Mouse (Mus musculus) T-helper 1 cell (primary cell): ENCODE measurements at regions not wholly inside any gene's neighbourhood (a gene's known extent, or its start where the extent isn't known, plus 50 kb on each side); places are given as distances from the start of the nearest gene placed in this dataset.

ENCODE experiments used
- in situ Hi-C: fragments of 300-600 bp; cut with MboI, MseI; formaldehyde crosslinking; loops from one replicate; pipeline ENCODE4 v1.15.1; 2025; ENCODE audit warnings: high pct_unique_total_duplicates

DNA sequence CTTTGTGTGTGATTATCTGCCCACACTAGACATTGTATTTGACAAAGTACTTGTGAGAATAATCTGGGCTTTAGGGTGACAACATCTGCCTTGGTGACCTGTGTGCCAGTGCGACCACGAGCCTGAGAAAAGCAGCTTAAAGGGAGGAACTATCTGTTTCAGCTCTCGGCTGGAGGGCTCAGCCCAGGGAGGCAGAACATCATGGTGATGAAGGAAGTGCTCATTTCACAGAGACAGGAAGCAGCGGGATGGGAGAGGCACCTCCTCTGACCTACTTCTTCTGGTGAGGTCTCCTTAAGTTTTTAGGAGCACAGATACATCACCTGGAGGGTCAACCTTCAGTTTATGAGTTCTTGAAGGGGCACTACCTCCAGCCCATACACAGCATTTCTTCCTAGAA is 89.8 kb downstream of the Kif26a start:
- in situ Hi-C loops = no loop called here

DNA sequence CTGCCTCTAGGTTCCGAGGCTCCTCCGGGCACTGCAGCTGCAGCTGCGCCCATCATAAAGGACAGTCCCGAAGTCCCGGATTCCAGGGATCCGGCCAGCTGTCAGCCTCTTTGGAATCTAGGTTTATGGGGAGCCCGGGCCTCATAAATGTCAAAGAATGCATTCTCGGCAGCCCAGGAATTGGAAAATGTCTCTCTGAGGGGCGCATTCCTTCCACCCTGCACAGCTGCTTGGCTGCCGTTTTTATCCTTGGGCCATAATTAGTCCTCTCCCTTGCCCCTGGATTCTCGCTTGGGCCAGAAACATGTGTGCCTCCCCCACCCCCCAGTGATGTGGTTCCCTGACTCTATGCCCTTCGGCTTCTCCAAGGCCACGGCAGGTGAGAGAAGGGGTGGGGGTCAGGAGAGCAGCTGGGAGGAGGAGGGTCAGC is 91.1 kb downstream of the Kif26a start:
- in situ Hi-C loops = no loop called here

DNA sequence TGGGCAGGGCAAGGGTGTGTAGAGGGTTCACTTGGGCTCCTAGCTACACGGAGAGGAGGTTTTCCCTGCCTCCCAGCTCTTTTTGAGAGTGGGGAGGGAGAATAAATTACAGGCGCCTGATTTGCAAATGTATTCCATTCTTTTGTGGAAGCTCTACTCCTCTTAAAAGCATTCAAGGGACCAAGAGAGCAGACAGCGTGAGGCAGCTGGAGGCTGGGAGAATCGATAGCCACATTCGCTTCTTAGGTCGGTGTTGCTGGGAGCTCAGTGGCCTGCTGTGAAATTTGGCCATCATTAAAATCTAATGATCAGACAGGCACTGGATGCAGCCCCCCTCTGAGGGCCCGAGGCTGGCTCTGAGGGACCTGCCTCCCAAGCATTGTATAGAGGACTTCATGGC is 92.8 kb downstream of the Kif26a start:
- in situ Hi-C loops = no loop called here

DNA sequence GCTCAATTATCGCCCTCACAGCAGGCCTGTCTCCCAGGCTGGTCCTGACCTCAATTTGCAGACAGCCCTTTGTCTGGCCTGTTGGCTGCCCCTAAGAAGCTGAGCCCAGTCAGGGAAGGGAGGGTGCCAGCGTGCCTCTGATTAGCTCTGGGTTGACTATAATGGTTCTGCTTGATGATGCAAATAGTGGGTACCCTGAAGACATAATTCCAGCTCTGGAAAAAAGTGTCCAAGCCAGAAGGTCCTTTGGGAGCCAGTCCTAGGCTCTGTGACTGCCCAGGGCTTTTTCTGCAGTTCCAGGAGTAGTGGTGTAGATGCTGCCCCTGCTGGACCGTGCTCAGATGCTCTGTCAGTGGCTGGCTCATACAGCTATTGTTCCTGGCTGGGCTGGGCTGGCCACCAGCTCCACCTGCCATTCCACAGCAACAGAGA is 95.7 kb downstream of the Kif26a start:
- in situ Hi-C loops = no loop called here

DNA sequence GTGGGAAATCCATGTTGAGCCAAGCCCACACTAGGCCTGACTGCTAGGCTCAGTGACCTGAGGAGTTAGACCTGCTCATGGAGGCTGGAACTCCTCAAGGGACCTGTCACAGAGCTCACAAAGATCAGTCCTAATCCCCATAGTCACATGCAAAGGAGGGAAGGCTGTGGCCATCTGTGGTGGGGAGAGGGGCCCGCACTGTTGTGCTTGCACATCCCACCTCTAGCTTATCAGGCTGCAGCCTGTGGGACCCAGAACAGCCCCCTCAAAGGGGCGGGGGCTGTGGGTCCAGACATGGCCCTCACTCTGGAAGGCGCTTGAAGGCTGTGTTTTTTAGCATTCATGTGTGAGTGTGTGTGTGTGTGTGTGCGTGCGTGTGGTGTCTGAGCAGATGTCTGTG is 97.2 kb downstream of the Kif26a start:
- in situ Hi-C loops = no loop called here

DNA sequence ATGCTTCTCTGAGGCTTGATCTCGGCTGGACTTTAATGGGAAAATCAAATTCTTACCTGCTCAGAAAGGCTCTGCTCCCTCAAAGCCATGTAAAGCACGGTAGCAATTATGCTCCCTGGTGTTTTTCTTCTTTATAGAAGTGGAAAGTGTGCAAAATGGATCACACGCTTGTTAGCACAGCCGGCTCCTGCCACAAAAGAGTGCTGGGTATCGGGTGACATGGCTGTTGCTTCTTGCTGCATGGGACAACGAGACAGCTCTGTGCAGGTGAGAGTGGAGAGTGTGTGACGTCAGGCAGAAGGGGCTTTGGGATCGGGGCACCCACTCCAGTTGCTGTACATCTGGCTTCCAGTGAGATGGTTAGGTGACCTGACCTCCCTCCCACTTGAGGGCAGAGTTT is 104.9 kb downstream of the Kif26a start:
- in situ Hi-C loops = no loop called here

DNA sequence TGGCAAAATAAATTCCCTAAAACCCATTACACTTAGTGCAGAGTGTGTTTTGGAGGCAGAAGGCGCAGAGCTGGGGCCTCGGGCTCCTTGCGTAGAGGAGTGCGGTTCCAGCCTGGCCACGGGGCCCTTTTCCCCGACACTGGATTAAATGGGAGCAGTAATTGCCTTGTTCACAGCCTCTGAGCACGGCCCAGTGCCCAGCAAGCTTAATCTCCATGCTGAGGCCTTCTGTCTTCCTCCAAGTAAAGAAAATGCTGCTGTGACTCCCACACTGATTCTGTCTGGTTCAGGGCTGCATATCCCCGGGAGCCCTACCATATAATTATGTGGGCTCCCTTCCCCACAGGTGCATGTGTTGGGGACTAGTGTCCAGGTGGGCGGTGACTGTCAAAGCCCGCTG is 107.5 kb downstream of the Kif26a start:
- in situ Hi-C loops = no loop called here

DNA sequence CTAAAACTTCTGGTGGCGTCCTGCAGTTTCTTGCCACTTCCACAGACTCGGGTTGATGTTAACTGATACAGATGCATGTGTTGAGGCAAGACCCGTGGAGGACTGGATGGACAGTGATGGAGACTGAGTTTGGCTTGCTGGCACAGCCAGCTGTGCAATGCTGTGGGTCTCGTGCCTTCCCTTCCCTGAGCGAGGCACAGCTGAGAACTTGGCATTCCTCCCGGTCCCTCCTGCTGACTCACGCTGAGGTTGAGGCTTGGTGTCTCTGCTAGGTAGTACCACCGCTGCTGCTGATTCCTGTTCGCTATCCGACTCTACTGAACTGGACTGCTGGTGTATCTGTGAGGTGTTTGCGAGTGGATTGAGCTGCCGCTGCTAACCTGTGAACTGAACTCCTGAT is 109.2 kb downstream of the Kif26a start:
- in situ Hi-C loops = no loop called here

DNA sequence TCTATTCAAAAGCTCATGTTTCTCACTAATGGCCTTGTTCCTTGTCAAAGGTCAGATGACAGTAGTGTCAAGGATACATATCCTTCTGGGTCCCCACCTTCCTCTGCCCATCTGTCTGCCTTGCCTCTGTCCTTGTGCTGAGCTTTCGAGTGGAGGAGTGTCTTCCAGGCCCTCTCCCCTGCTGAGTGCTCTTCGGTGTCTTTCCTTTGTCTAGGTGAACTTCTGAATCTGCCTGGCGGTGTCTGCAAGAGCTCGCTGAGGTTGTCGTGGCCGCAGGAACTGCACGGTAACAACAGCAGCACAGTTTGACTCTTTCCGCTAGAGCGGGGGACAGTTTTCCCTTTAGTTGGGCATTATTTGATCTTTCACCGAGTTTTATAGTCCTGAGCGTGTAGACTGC is 111.7 kb downstream of the Kif26a start:
- in situ Hi-C loops = no loop called here

DNA sequence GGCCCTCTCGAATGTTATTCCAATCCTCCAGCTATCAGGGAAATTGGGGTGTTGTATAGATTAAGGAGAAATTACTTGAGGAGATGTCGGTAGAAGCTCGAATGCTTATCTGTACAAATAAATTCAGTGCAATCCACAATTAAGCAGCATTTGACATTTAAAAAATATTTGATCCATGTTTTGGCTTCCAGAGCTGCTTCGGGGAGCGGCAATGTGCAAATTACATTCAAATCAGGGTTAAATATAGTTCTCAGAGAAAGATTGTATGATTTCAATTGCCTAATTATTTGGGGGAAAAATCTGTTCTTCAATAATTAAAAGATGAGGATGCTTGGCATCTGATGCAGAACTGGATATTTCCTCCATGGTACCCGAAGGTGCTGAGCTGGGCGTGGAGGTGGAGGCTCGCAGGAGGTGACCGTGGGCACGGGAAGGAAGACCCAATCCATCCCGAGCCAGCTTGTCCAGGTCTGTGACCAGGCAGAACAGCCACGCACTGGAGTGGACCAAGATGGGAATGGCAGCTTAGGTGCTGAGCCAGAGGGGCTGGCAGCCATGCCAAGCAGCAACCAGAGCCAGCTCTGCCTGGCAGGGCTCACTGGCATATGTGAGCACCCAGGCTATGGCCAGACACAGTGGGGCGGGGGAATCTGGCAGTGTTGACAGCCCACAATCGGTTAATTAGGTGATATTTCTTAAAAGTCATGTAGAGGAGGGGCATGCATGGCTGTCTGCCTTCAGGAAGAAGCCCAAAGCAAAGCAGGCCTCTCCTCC is 117.5 kb downstream of the Kif26a start:
- in situ Hi-C loops = no loop called here

DNA sequence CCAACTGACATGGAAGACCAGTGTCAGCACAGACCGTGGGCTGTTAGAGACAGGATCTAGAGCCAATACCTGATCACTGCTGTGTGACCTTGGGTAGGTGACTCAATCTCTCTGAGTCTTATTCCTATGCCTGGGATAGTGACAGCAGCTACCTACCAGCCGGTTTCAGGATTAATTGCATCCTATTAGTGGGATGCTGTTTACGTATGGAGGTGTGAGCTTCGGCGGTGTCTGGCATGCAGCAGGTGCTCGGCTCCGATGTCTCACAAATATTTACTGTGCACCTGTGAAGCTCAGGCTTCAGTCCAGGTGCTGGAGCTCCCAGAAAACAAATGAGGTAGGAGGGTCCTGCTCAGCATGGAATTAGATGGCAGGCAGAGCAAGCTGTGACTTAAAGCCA is 118.2 kb downstream of the Kif26a start:
- in situ Hi-C loops = no loop called here

DNA sequence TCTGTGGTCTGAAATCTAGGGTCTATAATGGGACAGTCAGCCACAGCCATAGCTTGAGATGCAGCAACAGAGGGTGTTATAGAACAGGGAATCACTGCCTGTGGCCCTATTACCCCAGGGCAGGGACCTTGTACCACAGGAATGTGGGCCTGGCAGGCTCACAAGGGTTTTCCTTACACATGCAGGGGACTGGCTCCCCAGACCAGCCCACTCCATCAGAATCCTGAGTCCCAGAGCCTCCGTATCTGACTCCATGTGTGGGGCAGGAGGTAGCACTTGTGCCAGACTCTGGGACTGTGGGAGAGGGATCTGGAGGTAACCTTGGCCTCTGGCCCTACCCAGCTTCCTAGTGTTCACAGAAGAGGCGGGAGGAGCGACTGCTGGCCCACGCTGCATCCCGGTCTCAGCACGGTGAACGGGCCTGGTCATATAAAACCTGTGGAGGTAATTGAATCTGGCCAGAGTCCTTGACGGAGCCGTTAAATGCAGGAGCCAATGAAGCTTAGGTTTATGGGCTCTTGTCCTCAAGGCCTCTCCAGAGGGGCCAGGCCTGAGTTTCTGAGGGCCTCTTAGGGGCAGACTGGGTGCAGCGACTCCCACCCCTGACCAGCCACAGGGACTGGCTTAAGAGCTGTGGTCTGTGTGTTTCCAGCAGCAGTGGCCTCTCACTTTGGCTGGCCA is 119.4 kb downstream of the Kif26a start:
- in situ Hi-C loops = no loop called here

DNA sequence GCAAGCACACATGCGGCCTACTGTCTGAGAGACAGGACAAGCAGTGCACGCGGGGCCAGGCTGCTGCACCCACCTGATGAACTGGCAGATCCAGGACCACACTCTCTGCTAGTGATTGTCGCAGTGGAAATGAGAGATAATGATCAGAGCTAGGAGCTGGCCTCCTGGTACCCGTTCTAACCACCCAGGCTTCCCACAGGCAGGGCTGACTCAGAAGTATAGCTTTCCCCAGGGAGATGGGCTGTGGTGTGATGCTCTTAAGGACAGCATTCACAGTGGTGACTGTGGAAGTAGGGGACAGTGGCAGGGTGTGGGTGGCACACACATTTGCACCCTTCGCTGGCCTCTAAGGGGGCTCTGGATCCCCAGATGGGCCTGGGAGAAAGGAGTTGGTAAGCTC is 128.0 kb downstream of the Kif26a start:
- in situ Hi-C loops = no loop called here

DNA sequence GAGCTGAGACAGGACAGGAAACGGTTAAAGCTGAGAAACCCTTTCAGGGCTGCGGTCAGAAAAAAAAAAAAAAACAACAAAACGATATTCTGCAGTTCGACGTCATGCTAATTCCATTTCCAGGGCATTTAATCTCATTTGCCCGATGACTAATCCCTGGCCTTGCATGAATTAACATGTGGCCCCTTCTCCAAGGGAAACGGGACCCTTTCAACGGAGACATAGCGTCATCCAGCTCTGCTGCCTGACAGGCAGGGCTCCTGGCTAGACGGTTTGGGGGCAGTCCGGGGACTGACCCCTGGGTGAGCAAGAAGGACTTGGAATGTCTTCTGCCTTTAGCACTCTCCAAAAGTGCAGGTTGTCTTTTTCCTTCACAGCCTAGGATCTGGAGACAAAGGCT is 128.7 kb downstream of the Kif26a start:
- in situ Hi-C loops = no loop called here

DNA sequence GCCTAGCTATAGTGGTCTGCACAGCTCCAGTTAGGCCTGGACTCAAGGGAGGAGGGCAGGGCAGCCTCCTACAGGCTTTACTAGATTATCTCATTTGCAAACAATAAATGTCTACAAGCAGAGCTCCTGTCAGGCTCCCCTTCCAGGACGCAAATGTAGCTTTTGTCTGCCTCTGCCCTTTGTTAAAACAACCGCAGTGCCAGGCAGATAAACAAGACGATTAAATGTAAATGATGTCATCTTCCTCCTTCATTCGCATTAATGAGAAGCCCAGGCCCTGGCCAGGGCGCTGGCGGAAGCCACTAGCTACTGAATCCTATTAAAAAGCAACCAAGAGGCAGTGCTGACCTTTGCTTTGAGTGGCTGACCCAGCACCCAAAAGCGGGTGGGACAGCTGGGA is 130.6 kb downstream of the Kif26a start:
- in situ Hi-C loops = no loop called here

DNA sequence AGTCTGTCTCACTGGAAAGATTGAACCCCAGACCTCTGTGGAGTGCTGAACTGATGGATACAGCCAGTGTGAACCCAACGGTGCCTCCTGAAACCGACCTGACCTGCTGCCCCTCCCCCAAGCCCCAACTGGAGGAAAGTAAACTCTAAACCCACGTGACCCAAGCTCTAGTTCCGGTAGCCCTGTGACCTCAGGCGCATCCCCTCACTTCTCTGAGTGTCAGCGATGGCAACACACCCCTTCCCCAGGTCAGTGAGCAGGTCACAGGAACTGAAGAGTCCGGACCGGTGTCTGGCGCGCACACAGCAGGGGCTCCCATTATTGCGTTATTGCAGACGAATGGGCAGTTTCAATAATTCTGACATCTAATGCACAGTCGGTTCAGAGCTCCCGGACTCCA is 131.5 kb downstream of the Kif26a start:
- in situ Hi-C loops = no loop called here

DNA sequence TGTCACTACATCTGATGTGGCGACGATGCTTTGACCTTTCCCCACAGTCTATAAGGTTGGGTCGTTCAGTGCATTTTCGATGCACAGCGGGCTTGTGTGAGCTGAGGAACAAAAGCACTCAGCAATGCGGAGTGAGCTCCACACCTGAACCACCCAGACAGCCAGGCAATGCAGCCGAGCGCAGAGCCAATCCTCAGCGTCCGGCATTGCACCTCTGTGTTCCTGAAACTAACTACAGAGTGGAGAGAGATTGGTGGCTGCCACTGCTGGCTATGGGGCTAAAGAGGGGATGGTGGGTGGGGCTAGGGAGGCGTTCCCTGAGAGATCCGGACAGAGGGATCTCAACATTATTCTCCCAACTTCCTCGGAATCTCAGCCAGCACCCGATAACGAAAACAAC is 139.1 kb downstream of the Kif26a start:
- in situ Hi-C loops = no loop called here

DNA sequence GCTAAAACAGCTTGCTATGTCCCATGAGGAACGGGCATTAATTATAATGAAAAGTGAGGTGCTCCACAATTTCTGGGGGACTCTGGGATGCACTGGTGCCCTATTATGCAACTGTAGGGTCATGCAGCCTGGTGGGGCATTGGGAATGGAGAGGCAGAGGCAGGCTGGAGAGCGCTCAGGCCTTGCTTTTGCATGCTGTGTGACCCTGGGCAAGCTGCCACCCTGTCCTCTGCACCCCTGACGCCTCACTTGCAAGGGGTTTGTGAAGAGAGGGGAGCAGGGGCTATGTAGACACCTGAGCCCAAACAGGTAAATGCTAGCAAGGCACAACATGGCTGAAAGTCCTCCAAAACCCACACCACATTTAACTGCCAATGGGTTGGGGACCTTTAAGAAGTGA is 142.8 kb downstream of the Kif26a start:
- in situ Hi-C loops = no loop called here

DNA sequence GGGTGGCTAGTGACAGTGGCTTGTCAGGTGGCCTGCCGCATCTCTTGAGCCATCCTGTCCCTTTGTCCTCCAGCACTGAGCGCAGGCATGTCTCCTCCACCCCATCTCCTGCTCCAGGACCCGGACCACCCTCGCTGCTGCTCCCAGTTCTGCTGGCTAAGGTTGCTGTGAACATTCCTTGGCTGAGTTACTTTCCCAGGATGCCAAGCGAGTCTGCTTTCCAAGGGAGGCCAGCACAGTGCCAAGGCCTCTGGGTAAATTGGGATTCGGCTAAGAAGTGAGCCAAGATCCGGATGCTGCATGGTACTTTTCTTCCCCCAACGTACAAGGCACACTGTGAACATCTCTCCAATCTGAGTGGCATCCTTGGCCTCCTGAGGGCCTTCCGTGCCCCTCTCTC is 144.3 kb downstream of the Kif26a start:
- in situ Hi-C loops = no loop called here

DNA sequence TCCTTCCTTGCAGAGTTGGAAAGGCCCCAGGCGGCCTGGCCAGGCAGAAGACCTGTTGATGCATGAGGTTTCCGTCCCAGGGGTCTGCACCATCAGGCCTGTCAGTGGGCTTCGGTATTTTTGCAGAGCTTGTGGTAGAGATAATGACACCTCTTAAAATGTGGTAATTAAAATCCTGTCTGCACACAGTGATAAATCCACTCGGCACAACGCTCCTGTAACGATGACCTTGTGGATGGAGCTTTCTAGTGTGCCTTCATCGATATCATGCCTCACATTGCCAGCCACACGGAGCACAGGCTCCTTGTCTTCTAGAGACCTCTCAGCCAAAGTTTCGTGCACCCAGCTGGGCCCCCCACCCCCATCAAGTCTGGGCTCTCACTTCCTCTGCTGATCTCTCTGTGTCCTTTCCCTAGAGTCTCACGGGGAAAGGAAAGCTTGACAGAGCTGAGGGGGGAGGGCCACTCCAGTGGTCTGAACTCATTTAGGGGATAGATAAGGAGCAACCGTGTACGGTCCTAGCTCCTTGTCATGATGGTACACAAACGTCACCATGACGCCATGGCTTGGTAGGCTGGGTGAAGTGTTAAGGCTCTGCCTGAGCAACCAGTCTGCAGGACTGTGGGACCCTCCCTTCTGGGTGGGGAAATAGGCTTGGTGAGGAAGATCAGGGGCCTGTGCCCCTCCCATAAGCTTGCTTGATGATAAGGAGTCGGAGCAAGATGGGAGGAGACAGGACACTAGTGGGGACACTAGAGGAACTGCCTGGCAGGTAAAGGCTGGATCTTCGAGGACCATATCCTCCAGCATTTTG is 145.9 kb downstream of the Kif26a start:
- in situ Hi-C loops = no loop called here

DNA sequence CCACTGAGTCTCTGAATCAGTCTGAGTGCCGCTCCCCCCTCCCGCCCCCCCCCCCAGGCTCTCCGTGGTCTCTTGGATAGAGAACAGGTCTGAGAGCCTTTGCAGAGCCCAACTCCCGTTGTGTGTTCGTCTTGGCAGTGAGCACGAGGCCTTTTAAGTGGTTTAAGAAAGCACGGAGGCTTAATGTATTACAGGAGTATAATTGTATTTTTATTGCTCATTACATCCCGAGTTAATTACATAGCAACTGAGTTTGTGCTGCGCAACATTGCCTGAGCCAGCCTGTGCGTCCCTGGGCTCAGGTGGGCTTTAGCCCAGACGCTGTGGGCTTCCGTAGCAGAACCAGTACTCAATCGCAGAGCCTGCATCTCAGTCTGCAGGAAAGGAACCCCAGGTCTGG is 147.1 kb downstream of the Kif26a start:
- in situ Hi-C loops = no loop called here

DNA sequence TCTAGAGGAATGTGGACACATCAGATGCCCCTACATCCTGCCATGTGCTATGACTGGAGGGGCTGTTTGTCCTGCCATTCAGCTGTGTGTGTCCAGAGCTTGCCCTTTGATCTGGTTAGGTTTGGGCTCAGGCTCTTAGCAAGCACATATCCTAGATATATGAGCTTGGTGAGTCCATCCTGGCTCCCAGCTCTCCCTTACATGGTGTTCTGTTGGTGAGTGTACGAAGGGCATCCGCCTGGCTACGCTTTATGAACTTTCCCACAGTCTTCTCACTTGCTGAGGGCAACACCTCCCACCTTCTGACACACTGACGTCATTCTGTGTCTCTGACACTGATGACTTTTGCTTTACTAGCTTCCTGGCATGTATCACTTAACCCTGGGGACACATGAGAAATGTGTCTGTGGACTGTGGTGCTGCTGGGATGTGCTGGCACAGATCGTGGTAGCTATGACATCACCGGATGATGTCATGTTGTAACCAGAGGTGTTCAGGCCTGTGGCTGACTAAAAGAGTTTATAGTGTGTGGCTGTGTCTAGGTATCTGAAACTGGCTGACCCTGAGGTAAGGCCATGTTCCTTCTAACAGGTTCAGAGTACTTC is 149.4 kb downstream of the Kif26a start:
- in situ Hi-C loops = no loop called here
